Mouse (Mus musculus) ES-Bruce4 (cell line): Measurements from ENCODE around the gene Gcn1l1. TPM values are rescaled to one million over a fixed set of nuclear protein-coding genes. Genes with fewer than 3 reads are reported as not detected.
A peak's percentile ranks its signal among the peaks of the same experiment; 100 is the strongest.

Experiments used
- H3K27ac ChIP-seq: 2 replicates; pipeline ENCODE4 v1.5.1; 2012; ENCODE audit warnings: low read length, inconsistent platforms; ENCODE audit not compliant: insufficient read depth
- H3K27me3 ChIP-seq: 2 replicates; pipeline ENCODE4 v1.6.1; 2012; ENCODE audit warnings: mild to moderate bottlenecking, low read length, inconsistent platforms; ENCODE audit not compliant: control insufficient read depth, poor library complexity, insufficient read depth, severe bottlenecking
- H3K36me3 ChIP-seq: 2 replicates; pipeline ENCODE4 v1.6.1; 2012; ENCODE audit warnings: inconsistent platforms, mild to moderate bottlenecking, low read length, moderate library complexity; ENCODE audit not compliant: control insufficient read depth, poor library complexity, insufficient read depth, severe bottlenecking
- H3K4me1 ChIP-seq: one replicate; pipeline ENCODE4 v1.8.1; 2011; ENCODE audit warnings: low read length; ENCODE audit not compliant: control insufficient read depth, insufficient read depth
- H3K4me3 ChIP-seq: 2 replicates; pipeline ENCODE4 v1.5.1; 2011; ENCODE audit warnings: low read depth, mild to moderate bottlenecking, low read length
- H3K9ac ChIP-seq: 2 replicates; pipeline ENCODE4 v1.6.1; 2012; ENCODE audit warnings: low read depth, mild to moderate bottlenecking, inconsistent platforms; ENCODE audit not compliant: poor library complexity, severe bottlenecking
- H3K9me3 ChIP-seq: replicated peaks from 2 replicates; pipeline ENCODE4 v1.6.1; 2012; ENCODE audit warnings: mild to moderate bottlenecking, low read length, inconsistent platforms; ENCODE audit not compliant: control insufficient read depth, poor library complexity, insufficient read depth, severe bottlenecking
- CTCF ChIP-seq: IDR thresholded peaks from one replicate; pipeline ENCODE4 v1.8.1; 2011; ENCODE audit warnings: low read depth, low read length
- EP300 ChIP-seq: IDR thresholded peaks from 2 replicates; pipeline ENCODE4 v1.6.1; 2011; ENCODE audit warnings: low read depth, low read length; ENCODE audit not compliant: insufficient read depth
- POLR2A ChIP-seq: IDR thresholded peaks from one replicate; pipeline ENCODE4 v1.8.1; 2011; ENCODE audit warnings: low read length; ENCODE audit not compliant: insufficient read depth
- polyA plus RNA-seq: library from polyadenylated mRNA; stranded (reverse); fragments of >200 nt; gene quantifications from 2 replicates; pipeline ENCODE4 v1.2.4, GENCODE M21; 2011; ENCODE audit warnings: low read depth; ENCODE audit not compliant: missing spikeins, insufficient read depth, insufficient read length

Gene Gcn1l1
- polyA plus RNA-seq, 1 experiment: 62.0 TPM

DNA sequence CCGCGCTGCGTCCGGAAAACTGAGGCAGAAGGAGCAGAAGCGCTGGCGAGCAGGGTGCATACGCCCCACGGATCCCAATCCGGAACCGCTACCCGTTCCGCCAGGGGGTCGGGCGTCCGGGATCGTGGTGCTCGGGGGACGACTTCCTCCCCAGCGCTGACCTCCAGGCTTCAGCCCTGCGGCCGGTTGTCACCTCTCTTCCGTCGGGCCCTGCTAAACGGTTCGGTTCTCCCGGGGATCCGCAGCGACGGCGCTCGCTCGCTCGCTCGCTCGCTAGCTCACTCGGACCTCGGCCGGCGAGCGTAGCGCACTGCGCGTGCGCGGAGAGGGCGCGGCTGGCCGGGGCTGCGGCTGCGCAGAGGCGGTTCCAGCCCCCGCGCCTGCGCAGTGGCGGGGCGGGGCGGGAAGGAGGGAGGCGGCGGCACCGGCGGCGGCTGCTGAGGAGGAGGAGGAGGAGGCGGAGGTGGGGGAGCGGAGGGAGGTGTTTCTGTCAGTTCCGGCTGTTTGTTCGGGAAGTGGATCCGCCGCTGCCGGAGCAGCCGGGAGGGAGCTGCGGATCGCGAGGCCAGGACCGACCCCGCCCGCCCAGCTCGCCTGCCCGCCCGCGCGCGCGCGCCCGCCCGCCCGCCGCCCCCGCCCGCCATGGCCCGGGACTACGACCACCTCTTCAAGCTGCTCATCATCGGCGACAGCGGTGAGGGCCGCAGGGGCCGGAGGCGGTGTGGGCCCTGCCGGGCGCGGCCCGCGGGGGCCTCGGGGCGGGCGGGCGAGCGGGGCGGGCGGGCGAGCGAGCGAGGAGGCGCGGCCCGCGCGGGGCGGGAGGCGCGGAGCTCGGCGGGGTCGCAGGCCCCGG, 66.7 kb downstream of the Gcn1l1 start, which contains the start of gene Rab35:
Gene Rab35, plus strand, starts transcription at position 404 of the 853 bp plus-strand sequence.
- peak within 1 kb of the TSS; percentile 98 for H3K4me3 ChIP-seq
- TF ChIP-seq EP300 (no peak), POLR2A (no peak), CTCF (no peak)
- no peaks in the 10 kb centered on the region for H3K9me3 ChIP-seq
- no peaks in the 10 kb centered on the region for H3K27me3 ChIP-seq
- peak within 1 kb of the TSS; percentile 95 for H3K9ac ChIP-seq
- H3K4me1 ChIP-seq: no peaks in the 10 kb centered on the region
- H3K27ac ChIP-seq: peak within 1 kb of the TSS; percentile 13; the same call in 1 of the 2 replicates
- H3K36me3 ChIP-seq: no peaks in the 10 kb centered on the region

DNA sequence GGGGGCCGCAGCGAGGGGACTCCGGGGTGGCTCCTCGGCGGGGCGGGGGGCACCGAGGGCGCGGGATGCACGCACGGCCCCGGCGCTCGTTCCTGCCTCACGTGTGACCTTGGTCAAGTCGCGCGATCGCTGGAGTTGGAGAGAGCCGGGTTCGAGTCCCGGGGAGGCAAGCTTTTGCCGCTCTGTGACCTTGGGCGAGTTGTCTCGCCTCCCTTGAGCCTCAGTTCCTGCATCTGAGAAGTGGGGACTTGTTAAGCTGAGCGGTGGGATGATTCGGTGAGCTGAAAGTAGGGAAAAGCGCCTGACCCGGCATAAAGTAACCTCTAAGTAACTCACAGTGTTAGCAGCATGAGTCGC, 67.3 kb downstream of the Gcn1l1 start:
- TF ChIP-seq POLR2A: no peak
- TF ChIP-seq CTCF: no peak
- TF ChIP-seq EP300: no peak

DNA sequence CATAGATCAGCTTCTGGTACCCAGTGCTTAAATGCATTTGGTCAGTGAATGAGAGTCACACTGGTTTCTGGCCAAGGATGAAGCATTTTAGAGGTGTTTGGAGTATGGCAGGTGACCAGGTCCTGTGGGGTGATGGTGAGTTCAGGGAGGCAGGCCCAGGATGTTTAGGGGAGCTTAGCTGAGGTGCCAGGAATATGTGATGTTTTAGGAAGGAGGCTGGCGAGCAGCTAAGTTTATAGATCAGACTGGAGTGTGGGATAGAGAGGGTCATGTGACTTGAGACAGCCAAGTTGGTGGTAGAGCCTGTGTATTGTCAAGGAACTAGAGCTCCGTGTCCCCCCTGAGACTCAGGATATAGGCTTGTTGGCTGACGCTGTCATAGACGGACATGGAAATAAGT, 68.0 kb downstream of the Gcn1l1 start:
- Histone ChIP-seq H3K9ac (no peak overlapping the region), H3K36me3 (no peaks in the 10 kb centered on the region), H3K27ac (no peak overlapping the region), H3K9me3 (no peaks in the 10 kb centered on the region), H3K4me3 (peak overlapping the region; percentile 7; the same call in 1 of the 2 replicates), H3K27me3 (no peaks in the 10 kb centered on the region), H3K4me1 (no peaks in the 10 kb centered on the region)
- TF ChIP-seq CTCF: no peak

More for the DNA sequence above, 67.3 kb downstream of the Gcn1l1 start:
- no peak overlapping the region for H3K27ac ChIP-seq
- no peaks in the 10 kb centered on the region for H3K9me3 ChIP-seq
- peak overlapping the region; percentile 59 for H3K4me3 ChIP-seq
- peak overlapping the region; percentile 95 for H3K9ac ChIP-seq
- H3K4me1 ChIP-seq: no peaks in the 10 kb centered on the region
- no peaks in the 10 kb centered on the region for H3K27me3 ChIP-seq
- no peaks in the 10 kb centered on the region for H3K36me3 ChIP-seq

DNA sequence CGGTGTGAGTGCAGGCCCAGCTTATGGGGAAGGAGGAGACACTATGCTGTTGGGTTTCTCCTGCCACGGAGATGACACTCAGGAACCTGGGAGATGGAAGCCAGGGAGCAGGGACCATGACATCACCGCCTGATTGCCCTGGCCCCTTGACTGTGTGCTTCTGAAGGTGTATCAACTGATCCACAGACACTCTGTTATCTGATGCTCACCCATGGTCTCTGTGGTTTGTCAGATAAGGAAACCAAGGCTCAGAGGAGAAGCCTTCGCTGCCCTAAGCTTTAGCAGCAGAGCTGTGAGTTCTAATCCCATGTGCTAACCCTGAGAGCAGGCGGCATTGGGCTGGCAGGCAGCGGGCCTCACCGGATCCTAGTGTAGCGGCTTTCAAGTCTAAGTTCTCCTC, 69.0 kb downstream of the Gcn1l1 start:
- Histone ChIP-seq H3K9me3 (no peaks in the 10 kb centered on the region), H3K4me1 (no peaks in the 10 kb centered on the region), H3K27me3 (no peaks in the 10 kb centered on the region), H3K27ac (no peak overlapping the region), H3K4me3 (no peak overlapping the region), H3K36me3 (0 out of 2 replicates have a peak, but pooled peaks cover 4% of the 10 kb centered on the region), H3K9ac (no peak overlapping the region)
- TF ChIP-seq POLR2A: no peak
- no peak for TF ChIP-seq CTCF
- no peak for TF ChIP-seq EP300

- Histone ChIP-seq H3K27ac (no peak overlapping the region), H3K27me3 (no peaks in the 10 kb centered on the region), H3K9ac (no peak overlapping the region), H3K36me3 (peaks cover 8% of the 10 kb centered on the region; the same call in 1 of the 2 replicates), H3K9me3 (no peaks in the 10 kb centered on the region), H3K4me1 (no peaks in the 10 kb centered on the region), H3K4me3 (no peak overlapping the region)
- TF ChIP-seq POLR2A (no peak), EP300 (no peak), CTCF (no peak)
Measured at GRCm38 (mm10) chr5:115635536-115635935, 70.5 kb downstream of the Gcn1l1 start.

GRCm38 (mm10) chr5:115644192-115644591, 79.1 kb downstream of the Gcn1l1 start:
- Histone ChIP-seq H3K9me3 (no peaks in the 10 kb centered on the region), H3K9ac (no peak overlapping the region), H3K27ac (no peak overlapping the region), H3K4me1 (no peaks in the 10 kb centered on the region), H3K4me3 (no peak overlapping the region), H3K36me3 (peaks cover 18% of the 10 kb centered on the region; the same call in 1 of the 2 replicates), H3K27me3 (no peaks in the 10 kb centered on the region)
- TF ChIP-seq EP300 (no peak), POLR2A (no peak), CTCF (peak; percentile 15)
